Mouse (Mus musculus) heart, embryonic 14.5 days (tissue): ENCODE data around the gene Tepsin. TPM values are rescaled to one million over a fixed set of nuclear protein-coding genes. Genes with fewer than 3 reads are reported as not detected.
A peak's percentile ranks its signal among the peaks of the same experiment; 100 is the strongest.

Experiments used
- ATAC-seq: fragments of 200-750 bp; cut with Nextera tagmentation; 2 replicates; pipeline ENCODE4 v1.8.0; 2017; ENCODE audit warnings: low read depth, moderate TSS enrichment; ENCODE audit not compliant: insufficient number of reproducible peaks, insufficient read depth, low FRiP score
- H3K27ac ChIP-seq, 2 experiments: fragments of 200-500 bp in 1 of 2; fragments of 300-500 bp in 1 of 2; sonication (generic) in 1 of 2; replicated peaks in 1 of 2; 2 replicates each; pipeline ENCODE4 v1.5.1; 2012 to 2014; ENCODE audit warnings: low read depth in 2 of 2, low read length in 2 of 2, control low read depth in 1 of 2, mild to moderate bottlenecking in 1 of 2, mixed read lengths in 1 of 2; ENCODE audit not compliant: control insufficient read depth in 1 of 2, insufficient read depth in 1 of 2
- H3K27me3 ChIP-seq: fragments of 300-500 bp; sonication (generic); 2 replicates; pipeline ENCODE4 v1.6.1; 2014; ENCODE audit warnings: mild to moderate bottlenecking, low read length, control low read depth; ENCODE audit not compliant: control insufficient read depth, insufficient read depth
- H3K36me3 ChIP-seq: fragments of 300-500 bp; sonication (generic); 2 replicates; pipeline ENCODE4 v1.6.1; 2014; ENCODE audit warnings: mild to moderate bottlenecking, control low read depth, low read length, mixed read lengths; ENCODE audit not compliant: control insufficient read depth, insufficient read depth
- H3K4me1 ChIP-seq, 2 experiments: fragments of 200-500 bp in 1 of 2; fragments of 300-500 bp in 1 of 2; sonication (generic) in 1 of 2; 2 replicates each; pipeline ENCODE4 v1.6.1; 2012 to 2014; ENCODE audit warnings: low read length in 2 of 2, control low read depth in 1 of 2, mixed read lengths in 1 of 2; ENCODE audit not compliant: control insufficient read depth in 2 of 2, insufficient read depth in 2 of 2
- H3K4me2 ChIP-seq: fragments of 300-500 bp; sonication (generic); 2 replicates; pipeline ENCODE4 v1.6.1; 2014; ENCODE audit warnings: mild to moderate bottlenecking, low read length
- H3K4me3 ChIP-seq, 2 experiments: fragments of 200-500 bp in 1 of 2; fragments of 300-500 bp in 1 of 2; sonication (generic) in 1 of 2; 2 replicates each; pipeline ENCODE4 v1.5.1; 2012 to 2014; ENCODE audit warnings: low read length in 2 of 2, mild to moderate bottlenecking in 2 of 2, control low read depth in 1 of 2, low read depth in 1 of 2, moderate library complexity in 1 of 2; ENCODE audit not compliant: control insufficient read depth in 1 of 2, insufficient read depth in 1 of 2
- H3K9ac ChIP-seq: fragments of 300-500 bp; sonication (generic); 2 replicates; pipeline ENCODE4 v1.6.1; 2014; ENCODE audit warnings: mild to moderate bottlenecking, low read length
- H3K9me3 ChIP-seq: fragments of 300-500 bp; sonication (generic); 2 replicates; pipeline ENCODE4 v1.6.1; 2016; ENCODE audit warnings: low read length, control low read depth; ENCODE audit not compliant: control insufficient read depth
- WGBS: fragments of 180-500 bp; shearing (Covaris S2); extraction: QIAGEN DNeasy Blood & Tissue Kit; methylation state at CpG from one replicate; pipeline ENCODE4 v1.1.7; 2014; 5-methylcytosine and 5-hydroxymethylcytosine counted together
- microRNA-seq: library from miRNA; unstranded; fragments of <30 nt; microRNA quantifications from one replicate; pipeline ENCODE4, GENCODE M21; 2016
- polyA plus RNA-seq: library from polyadenylated mRNA; unstranded; fragments of >200 nt; fragmentation: Nextera tagmentation; extraction: Ambion mirVana; gene quantifications from 2 replicates; pipeline ENCODE4 v1.2.1, GENCODE M21; 2014

The Tepsin gene
- polyA plus RNA-seq, 1 experiment from 2014 or later = 13.9 TPM

- Histone ChIP-seq H3K9ac (no peak overlapping the region; the same call in 1 of the 2 replicates), H3K4me3 (no peak overlapping the region), H3K27ac (peak overlapping the region; percentile 50 to 71; a peak in 3 of 4 replicates), H3K27me3 (peaks cover 14% of the 10 kb centered on the region), H3K36me3 (no peaks in the 10 kb centered on the region), H3K9me3 (no peaks in the 10 kb centered on the region), H3K4me2 (peak overlapping the region; percentile 16; the same call in 1 of the 2 replicates), H3K4me1 (peaks cover 22 to 29% of the 10 kb centered on the region in 2 experiments)
- whole genome bisulfite sequencing = 52% methylated on average over 13 of the region's 13 CpGs
- peak; percentile 58; the same call in 1 of the 2 replicates for ATAC-seq
These were observed 57.1 kb downstream of the Tepsin start for GRCm38 (mm10) chr11:120041191-120042123.

Small RNA genes within 50 kb of the gene (microRNA-seq; reads per million reads assigned to microRNA genes)
- gene Gm25948 = not detected

Other genes starting within 250 kb of the Tepsin start
- 62.4 and 65.4 TPM in 2 replicates for gene Chmp6, start 185.3 kb downstream of the Tepsin start, polyA plus RNA-seq
- 11.0 and 13.2 TPM in 2 replicates for gene Baiap2, start 156.0 kb downstream of the Tepsin start, polyA plus RNA-seq
- gene Aatk, start 51.6 kb downstream of the Tepsin start, polyA plus RNA-seq = 0.43 and 1.1 TPM in 2 replicates
- gene Cep131, start 11.9 kb downstream of the Tepsin start, polyA plus RNA-seq = 11.6 and 12.1 TPM in 2 replicates
- 119 and 121 TPM in 2 replicates for gene Ndufaf8, start 197 bp upstream of the Tepsin start, polyA plus RNA-seq
- gene Slc38a10, start 52.6 kb upstream of the Tepsin start, polyA plus RNA-seq = 68.8 and 74.1 TPM in 2 replicates
- gene Bahcc1, start 134.2 kb upstream of the Tepsin start, polyA plus RNA-seq = 8.8 and 9.1 TPM in 2 replicates
- 979 and 1,136 TPM in 2 replicates for gene Actg1, start 249.8 kb upstream of the Tepsin start, polyA plus RNA-seq